Mouse (Mus musculus) ES-E14 (cell line): ENCODE measurements at regions not wholly inside any gene's neighbourhood (a gene's known extent, or its start where the extent isn't known, plus 50 kb on each side); places are given as distances from the start of the nearest gene placed in this dataset.

Experiments used
- CHD2 ChIP-seq: IDR thresholded peaks from 2 replicates; pipeline ENCODE4 v1.6.1; 2014; ENCODE audit warnings: mild to moderate bottlenecking, low read depth, low read length, inconsistent platforms
- MAFK ChIP-seq: IDR thresholded peaks from 2 replicates; pipeline ENCODE4 v1.6.1; 2014; ENCODE audit warnings: mild to moderate bottlenecking, low read depth, low read length, inconsistent platforms; ENCODE audit not compliant: insufficient read depth
- ZC3H11A ChIP-seq: IDR thresholded peaks from 2 replicates; pipeline ENCODE4 v1.6.1; 2012; ENCODE audit warnings: low read depth, mild to moderate bottlenecking, inconsistent platforms, low read length, borderline replicate concordance
- ZNF384 ChIP-seq: IDR thresholded peaks from 2 replicates; pipeline ENCODE4 v1.6.1; 2012; ENCODE audit warnings: low read depth, low read length, inconsistent platforms

DNA sequence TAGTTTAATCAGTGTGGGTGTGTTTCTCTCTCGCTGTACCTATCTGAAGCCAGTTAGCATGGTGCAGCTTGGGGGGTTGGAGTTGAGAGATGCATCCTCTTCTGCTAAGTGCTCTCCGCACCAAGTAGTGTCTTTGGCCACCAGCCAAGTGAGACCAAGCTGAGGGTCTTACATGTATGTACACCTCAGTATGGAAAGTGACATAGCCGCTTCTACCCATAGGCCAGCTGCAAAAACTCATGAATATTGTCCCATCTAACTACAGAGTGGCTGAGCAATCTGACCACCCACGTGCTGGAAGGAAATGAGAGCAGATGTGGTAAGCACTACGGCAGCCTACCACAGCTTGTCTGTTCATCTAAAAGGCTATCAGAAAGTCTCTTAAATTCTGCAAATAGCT lies 247.0 kb upstream of the G2e3 start:
- no peak for TF ChIP-seq MAFK
- TF ChIP-seq CHD2 = no peak
- no peak for TF ChIP-seq ZNF384
- TF ChIP-seq ZC3H11A = no peak
